Mouse (Mus musculus): ENCODE measurements at regions not wholly inside any gene's neighbourhood (a gene's known extent, or its start where the extent isn't known, plus 50 kb on each side); places are given as distances from the start of the nearest gene placed in this dataset.

GRCm38 (mm10) chr5:64486761-64487160 is 316.4 kb upstream of the Klf3 start:
- 100% methylated on average over 1 of the region's 1 CpGs for WGBS
- Histone ChIP-seq H3K9ac (replicated peaks) (no peak overlapping the region), H3K9me3 (no peaks in the 10 kb centered on the region), H3K27me3 (no peaks in the 10 kb centered on the region), H3K4me3 (no peak overlapping the region), H3K36me3 (no peaks in the 10 kb centered on the region), H3K4me2 (replicated peaks) (no peak overlapping the region), H3K4me1 (peaks cover 9% of the 10 kb centered on the region), H3K27ac (replicated peaks) (no peak overlapping the region)
- ATAC-seq (replicated peaks): no peak

- H3K4me2 ChIP-seq (replicated peaks): no peak overlapping the region
- no peaks in the 10 kb centered on the region for H3K9me3 ChIP-seq
- H3K4me1 ChIP-seq: peaks cover 9% of the 10 kb centered on the region
- no peak overlapping the region for H3K27ac ChIP-seq (replicated peaks)
- H3K9ac ChIP-seq (replicated peaks): no peak overlapping the region
- H3K36me3 ChIP-seq: no peaks in the 10 kb centered on the region
- WGBS: 84% methylated on average over 14 of the region's 14 CpGs
- ATAC-seq (replicated peaks): no peak
- no peak overlapping the region for H3K4me3 ChIP-seq
- no peaks in the 10 kb centered on the region for H3K27me3 ChIP-seq
Observed at GRCm38 (mm10) chr5:64487698-64488398, 315.3 kb upstream of the Klf3 start.

GRCm38 (mm10) chr5:64489656-64490444 is 313.3 kb upstream of the Klf3 start:
- Histone ChIP-seq H3K27me3 (no peaks in the 10 kb centered on the region), H3K4me3 (no peak overlapping the region), H3K27ac (replicated peaks) (0 out of 2 replicates have a peak overlapping the region, but pooled peaks have one; percentile 11), H3K4me1 (peaks cover 9% of the 10 kb centered on the region), H3K36me3 (no peaks in the 10 kb centered on the region), H3K4me2 (replicated peaks) (no peak overlapping the region), H3K9ac (replicated peaks) (no peak overlapping the region), H3K9me3 (no peaks in the 10 kb centered on the region)
- WGBS: 38% methylated on average over 4 of the region's 4 CpGs
- ATAC-seq (replicated peaks): peak; percentile 57

- Histone ChIP-seq H3K4me3 (no peak overlapping the region), H3K27me3 (no peaks in the 10 kb centered on the region), H3K9me3 (no peaks in the 10 kb centered on the region), H3K9ac (replicated peaks) (no peak overlapping the region), H3K4me2 (replicated peaks) (no peak overlapping the region), H3K4me1 (peaks cover 9% of the 10 kb centered on the region), H3K36me3 (no peaks in the 10 kb centered on the region), H3K27ac (replicated peaks) (no peak overlapping the region)
- ATAC-seq (replicated peaks): peak; percentile 43; the same call in 1 of the 2 replicates
- 33% methylated on average over 5 of the region's 5 CpGs for WGBS
Observed at GRCm38 (mm10) chr5:64490445-64490950, 312.7 kb upstream of the Klf3 start.

GRCm38 (mm10) chr5:64494429-64494828 is 308.8 kb upstream of the Klf3 start:
- no peak overlapping the region for H3K4me3 ChIP-seq
- 95% methylated on average over 4 of the region's 4 CpGs for WGBS
- H3K36me3 ChIP-seq: no peaks in the 10 kb centered on the region
- H3K27me3 ChIP-seq: no peaks in the 10 kb centered on the region
- H3K4me2 ChIP-seq (replicated peaks): no peak overlapping the region
- ATAC-seq (replicated peaks): no peak
- peaks cover 9% of the 10 kb centered on the region for H3K4me1 ChIP-seq
- H3K9me3 ChIP-seq: no peaks in the 10 kb centered on the region
- no peak overlapping the region for H3K27ac ChIP-seq (replicated peaks)
- H3K9ac ChIP-seq (replicated peaks): no peak overlapping the region

GRCm38 (mm10) chr5:64496853-64497252 is 306.3 kb upstream of the Klf3 start:
- WGBS: 94% methylated on average over 4 of the region's 4 CpGs

GRCm38 (mm10) chr5:64498431-64498830 is 304.8 kb upstream of the Klf3 start:
- Histone ChIP-seq H3K9me3 (no peaks in the 10 kb centered on the region), H3K9ac (replicated peaks) (no peak overlapping the region), H3K36me3 (no peaks in the 10 kb centered on the region), H3K27ac (replicated peaks) (no peak overlapping the region), H3K4me2 (replicated peaks) (no peak overlapping the region), H3K4me1 (peaks cover 2% of the 10 kb centered on the region; the same call in 1 of the 2 replicates), H3K4me3 (no peak overlapping the region), H3K27me3 (no peaks in the 10 kb centered on the region)
- ATAC-seq (replicated peaks): no peak
- WGBS: 94% methylated on average over 5 of the region's 5 CpGs

More at GRCm38 (mm10) chr5:64496853-64497252, 306.3 kb upstream of the Klf3 start:
- Histone ChIP-seq H3K27ac (replicated peaks) (no peak overlapping the region), H3K9ac (replicated peaks) (no peak overlapping the region), H3K36me3 (no peaks in the 10 kb centered on the region), H3K27me3 (no peaks in the 10 kb centered on the region), H3K4me2 (replicated peaks) (no peak overlapping the region), H3K9me3 (no peaks in the 10 kb centered on the region), H3K4me3 (no peak overlapping the region), H3K4me1 (no peaks in the 10 kb centered on the region)
- ATAC-seq (replicated peaks): no peak

- no peaks in the 10 kb centered on the region for H3K27me3 ChIP-seq
- no peak overlapping the region for H3K27ac ChIP-seq (replicated peaks)
- no peak overlapping the region for H3K9ac ChIP-seq (replicated peaks)
- no peaks in the 10 kb centered on the region for H3K9me3 ChIP-seq
- H3K36me3 ChIP-seq: no peaks in the 10 kb centered on the region
- no peak for ATAC-seq (replicated peaks)
- peaks cover 5% of the 10 kb centered on the region; the same call in 1 of the 2 replicates for H3K4me1 ChIP-seq
- WGBS: 97% methylated on average over 3 of the region's 3 CpGs
- H3K4me3 ChIP-seq: no peak overlapping the region
- H3K4me2 ChIP-seq (replicated peaks): no peak overlapping the region
Observed at GRCm38 (mm10) chr5:64499131-64499530, 304.1 kb upstream of the Klf3 start.

GRCm38 (mm10) chr5:64500413-64500812 is 302.8 kb upstream of the Klf3 start:
- Histone ChIP-seq H3K9me3 (no peaks in the 10 kb centered on the region), H3K36me3 (no peaks in the 10 kb centered on the region), H3K27ac (replicated peaks) (no peak overlapping the region), H3K4me3 (no peak overlapping the region), H3K27me3 (no peaks in the 10 kb centered on the region), H3K4me2 (replicated peaks) (no peak overlapping the region), H3K4me1 (peaks cover 9% of the 10 kb centered on the region), H3K9ac (replicated peaks) (no peak overlapping the region)
- WGBS: 93% methylated on average over 8 of the region's 8 CpGs
- no peak for ATAC-seq (replicated peaks)

GRCm38 (mm10) chr5:64500866-64501265 is 302.3 kb upstream of the Klf3 start:
- H3K27me3 ChIP-seq: no peaks in the 10 kb centered on the region
- no peaks in the 10 kb centered on the region for H3K36me3 ChIP-seq

GRCm38 (mm10) chr5:64501746-64502145 is 301.4 kb upstream of the Klf3 start:
- Histone ChIP-seq H3K4me1 (peaks cover 22% of the 10 kb centered on the region), H3K9me3 (no peaks in the 10 kb centered on the region), H3K27ac (replicated peaks) (no peak overlapping the region), H3K4me3 (no peak overlapping the region), H3K27me3 (no peaks in the 10 kb centered on the region), H3K36me3 (no peaks in the 10 kb centered on the region), H3K9ac (replicated peaks) (no peak overlapping the region), H3K4me2 (replicated peaks) (no peak overlapping the region)
- WGBS: 82% methylated on average over 5 of the region's 5 CpGs
- ATAC-seq (replicated peaks): no peak

More at GRCm38 (mm10) chr5:64500866-64501265, 302.3 kb upstream of the Klf3 start:
- no peak for ATAC-seq (replicated peaks)
- H3K4me1 ChIP-seq: peaks cover 14% of the 10 kb centered on the region
- no peaks in the 10 kb centered on the region for H3K9me3 ChIP-seq
- H3K27ac ChIP-seq (replicated peaks): no peak overlapping the region
- H3K4me3 ChIP-seq: no peak overlapping the region
- no peak overlapping the region for H3K4me2 ChIP-seq (replicated peaks)
- WGBS: 88% methylated on average over 4 of the region's 4 CpGs
- H3K9ac ChIP-seq (replicated peaks): no peak overlapping the region

GRCm38 (mm10) chr5:64503514-64503913 is 299.7 kb upstream of the Klf3 start:
- no peaks in the 10 kb centered on the region for H3K27me3 ChIP-seq
- H3K4me3 ChIP-seq: no peak overlapping the region
- H3K36me3 ChIP-seq: no peaks in the 10 kb centered on the region
- no peak overlapping the region for H3K4me2 ChIP-seq (replicated peaks)
- H3K9me3 ChIP-seq: no peaks in the 10 kb centered on the region
- no peak overlapping the region for H3K27ac ChIP-seq (replicated peaks)
- peaks cover 23% of the 10 kb centered on the region for H3K4me1 ChIP-seq
- ATAC-seq (replicated peaks): no peak
- 22% methylated on average over 4 of the region's 4 CpGs for WGBS
- no peak overlapping the region for H3K9ac ChIP-seq (replicated peaks)
